Mouse (Mus musculus) brown adipose tissue, adult 24 weeks (tissue): ENCODE measurements at regions not wholly inside any gene's neighbourhood (a gene's known extent, or its start where the extent isn't known, plus 50 kb on each side); places are given as distances from the start of the nearest gene placed in this dataset.

Source experiments
- H3K27ac ChIP-seq: fragments of 200-500 bp; replicated peaks from 2 replicates; pipeline ENCODE4 v1.5.1; 2012; ENCODE audit warnings: low read depth, mild to moderate bottlenecking, low read length
- H3K4me1 ChIP-seq: fragments of 200-500 bp; 2 replicates; pipeline ENCODE4 v1.6.1; 2012; ENCODE audit warnings: low read length, mixed read lengths; ENCODE audit not compliant: control insufficient read depth, insufficient read depth, insufficient read length
- H3K4me3 ChIP-seq: fragments of 200-500 bp; 2 replicates; pipeline ENCODE4 v1.5.1; 2012; ENCODE audit warnings: low read depth, mild to moderate bottlenecking, low read length, moderate library complexity; ENCODE audit not compliant: insufficient read depth

DNA sequence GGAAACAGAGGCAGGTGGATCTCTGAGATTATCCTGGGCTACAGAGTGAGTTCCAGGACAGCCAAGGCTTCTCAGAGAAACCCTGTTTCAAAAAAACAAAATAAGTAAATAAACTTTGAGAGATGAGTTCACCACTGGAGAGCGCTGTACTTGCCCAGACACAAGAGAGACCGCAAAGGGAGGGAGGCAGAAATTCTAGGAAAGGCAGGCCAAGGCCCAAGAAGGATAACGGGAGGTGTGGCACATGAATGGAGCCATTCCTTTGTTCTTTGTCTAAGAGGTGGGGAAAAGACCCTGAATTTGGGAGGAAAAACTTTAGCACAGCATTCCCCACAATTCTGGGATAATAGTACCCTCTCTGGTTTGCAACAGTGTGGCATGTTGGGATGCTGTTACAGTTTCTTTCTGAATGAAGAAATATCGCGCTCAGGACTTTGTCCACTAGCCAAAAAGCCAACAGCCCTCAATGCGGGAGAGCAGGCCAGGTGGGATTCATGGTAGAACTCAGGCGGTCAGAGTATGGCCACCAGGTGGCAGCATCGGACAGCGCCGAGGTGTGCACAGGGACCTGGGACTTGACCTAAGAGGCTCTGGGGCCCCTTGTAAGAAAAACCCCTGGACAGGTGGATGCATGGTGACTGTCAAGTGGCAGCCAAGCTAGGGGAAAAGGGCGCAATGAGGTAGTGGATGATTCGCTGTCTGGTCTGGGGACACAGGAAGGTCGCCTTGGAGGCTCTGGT, 49.9 kb upstream of the Tmem92 start:
- Histone ChIP-seq H3K4me3 (no peak overlapping the region), H3K27ac (no peak overlapping the region), H3K4me1 (no peaks in the 10 kb centered on the region)
